Mouse (Mus musculus) large intestine, adult 2 months (tissue): ENCODE results near the gene Prkcz. TPM values are rescaled to one million over a fixed set of nuclear protein-coding genes. Genes with fewer than 3 reads are reported as not detected.
A peak's percentile ranks its signal among the peaks of the same experiment; 100 is the strongest.

Source experiments
- DNase-seq: peaks from one replicate; pipeline ENCODE4 v3.0.0-alpha.2; 2012; ENCODE audit warnings: low read depth, low spot score
- WGBS: fragments of 180-500 bp; shearing (Covaris S2); methylation state at CpG from one replicate; pipeline ENCODE4 v1.1.7; 2018; 5-methylcytosine and 5-hydroxymethylcytosine counted together
- polyA plus RNA-seq: library from polyadenylated mRNA; depleted of rRNA; stranded (reverse); fragments of >200 nt; gene quantifications from 2 replicates; pipeline ENCODE4 v1.2.3, GENCODE M21; 2012

The Prkcz gene
- polyA plus RNA-seq, 1 experiment, result 81.5 TPM

GRCm38 (mm10) chr4:155288586-155288985, 72.6 kb downstream of the Prkcz start:
- 86% methylated on average over 1 of the region's 1 CpGs for WGBS
- DNase-seq, result no peak

- WGBS, result 90% methylated on average over 11 of the region's 11 CpGs
- DNase-seq, result no peak
Measured at GRCm38 (mm10) chr4:155287713-155288112, 73.4 kb downstream of the Prkcz start.

DNA sequence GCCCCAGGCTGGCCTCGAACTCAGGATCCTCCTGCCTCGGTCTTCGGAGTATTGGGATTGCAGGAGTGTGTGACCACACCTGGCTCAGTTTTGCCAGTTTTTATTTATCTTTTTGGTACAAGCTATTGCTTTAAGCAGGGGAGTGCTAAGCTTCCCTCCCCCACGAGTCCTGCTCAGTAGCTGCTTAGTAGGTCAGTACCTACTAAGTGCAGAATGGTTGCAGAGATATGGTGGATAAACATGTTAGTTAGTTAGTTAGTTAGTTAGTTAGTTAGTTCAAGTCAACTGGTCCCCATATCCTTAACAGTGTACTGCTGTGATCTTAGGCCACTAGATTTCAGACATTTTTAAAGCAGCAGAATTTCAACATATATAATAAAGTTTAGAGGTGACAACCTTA, 75.1 kb downstream of the Prkcz start:
- DNase-seq, result no peak
- WGBS, result 89% methylated on average over 4 of the region's 4 CpGs

- 84% methylated on average over 15 of the region's 15 CpGs for WGBS
- DNase-seq, result no peak
Measured at GRCm38 (mm10) chr4:155284521-155285379, 76.4 kb downstream of the Prkcz start.

GRCm38 (mm10) chr4:155283585-155283984, 77.6 kb downstream of the Prkcz start:
- DNase-seq, result no peak
- WGBS, result 69% methylated on average over 9 of the region's 9 CpGs

DNA sequence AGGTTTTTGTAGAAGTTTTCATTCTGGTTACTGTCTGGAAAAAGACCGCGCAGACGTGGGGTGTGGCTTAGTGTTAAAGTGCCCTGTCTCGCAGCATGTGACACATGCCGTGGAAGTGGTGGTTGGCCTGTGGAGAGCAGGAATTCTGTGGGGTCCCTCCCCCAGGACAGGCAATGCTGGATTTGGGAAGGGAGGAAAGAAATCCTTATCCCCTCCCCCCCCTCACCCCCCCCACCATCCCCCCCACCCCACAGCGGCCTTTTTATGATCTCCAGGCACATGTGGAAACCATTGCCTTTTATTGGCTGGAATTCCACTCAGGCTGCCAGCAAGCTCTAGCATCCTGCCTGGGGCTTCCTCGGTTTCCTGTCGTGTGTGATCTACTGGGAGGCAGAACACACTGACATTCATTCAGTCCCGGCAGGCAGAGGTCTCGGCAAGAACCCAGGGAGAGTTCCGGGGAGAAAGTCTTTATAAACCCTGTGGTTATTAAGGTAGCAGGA, 78.1 kb downstream of the Prkcz start:
- DNase-seq, result no peak
- WGBS, result 40% methylated on average over 11 of the region's 11 CpGs

DNA sequence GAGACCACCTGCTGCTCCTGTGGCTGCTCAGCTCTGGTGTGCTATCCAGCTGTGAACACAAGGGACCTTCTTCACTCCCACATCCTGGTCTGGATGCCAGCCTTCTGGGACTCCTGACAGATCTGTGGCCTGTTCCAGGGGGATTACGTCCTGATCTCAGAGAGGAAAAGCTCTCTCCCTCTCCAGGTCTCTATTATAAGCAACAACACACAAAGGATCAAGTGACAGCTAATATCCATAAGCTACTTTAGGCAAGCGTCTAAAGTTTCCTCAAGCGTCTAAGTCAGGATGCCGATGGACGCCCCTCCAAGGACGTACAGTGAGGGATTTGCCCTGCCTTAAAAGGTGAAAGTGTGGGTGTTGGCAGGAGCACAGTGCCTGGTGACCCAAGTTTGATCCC, 78.9 kb downstream of the Prkcz start:
- no peak for DNase-seq
- 72% methylated on average over 6 of the region's 6 CpGs for WGBS

- DNase-seq, result no peak
- WGBS, result 83% methylated on average over 8 of the region's 8 CpGs
Measured at GRCm38 (mm10) chr4:155281652-155282051, 79.5 kb downstream of the Prkcz start.

DNA sequence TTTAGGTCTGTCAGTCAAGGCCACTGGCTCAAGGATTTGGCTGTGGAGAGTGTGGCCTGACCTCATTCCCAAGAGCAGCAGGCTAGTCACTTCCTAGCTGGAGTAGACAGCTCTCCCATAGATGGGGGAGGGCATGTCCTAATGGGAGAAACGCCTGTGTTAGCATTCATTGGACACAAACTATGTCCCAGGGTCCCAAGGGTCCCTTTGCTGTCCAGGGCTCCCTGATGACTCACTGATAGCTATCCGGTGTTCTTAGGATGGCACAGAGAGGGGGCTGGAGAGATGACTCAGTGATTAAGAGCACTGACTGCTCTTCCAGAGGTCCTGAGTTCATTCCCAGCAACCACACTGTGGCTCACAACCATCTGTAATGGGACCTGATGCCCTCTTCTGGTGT, 79.9 kb downstream of the Prkcz start:
- WGBS, result 73% methylated on average over 2 of the region's 2 CpGs
- no peak for DNase-seq

- DNase-seq, result peak; percentile 19
- 33% methylated on average over 1 of the region's 1 CpGs for WGBS
Measured at GRCm38 (mm10) chr4:155280768-155281121, 80.4 kb downstream of the Prkcz start.

DNA sequence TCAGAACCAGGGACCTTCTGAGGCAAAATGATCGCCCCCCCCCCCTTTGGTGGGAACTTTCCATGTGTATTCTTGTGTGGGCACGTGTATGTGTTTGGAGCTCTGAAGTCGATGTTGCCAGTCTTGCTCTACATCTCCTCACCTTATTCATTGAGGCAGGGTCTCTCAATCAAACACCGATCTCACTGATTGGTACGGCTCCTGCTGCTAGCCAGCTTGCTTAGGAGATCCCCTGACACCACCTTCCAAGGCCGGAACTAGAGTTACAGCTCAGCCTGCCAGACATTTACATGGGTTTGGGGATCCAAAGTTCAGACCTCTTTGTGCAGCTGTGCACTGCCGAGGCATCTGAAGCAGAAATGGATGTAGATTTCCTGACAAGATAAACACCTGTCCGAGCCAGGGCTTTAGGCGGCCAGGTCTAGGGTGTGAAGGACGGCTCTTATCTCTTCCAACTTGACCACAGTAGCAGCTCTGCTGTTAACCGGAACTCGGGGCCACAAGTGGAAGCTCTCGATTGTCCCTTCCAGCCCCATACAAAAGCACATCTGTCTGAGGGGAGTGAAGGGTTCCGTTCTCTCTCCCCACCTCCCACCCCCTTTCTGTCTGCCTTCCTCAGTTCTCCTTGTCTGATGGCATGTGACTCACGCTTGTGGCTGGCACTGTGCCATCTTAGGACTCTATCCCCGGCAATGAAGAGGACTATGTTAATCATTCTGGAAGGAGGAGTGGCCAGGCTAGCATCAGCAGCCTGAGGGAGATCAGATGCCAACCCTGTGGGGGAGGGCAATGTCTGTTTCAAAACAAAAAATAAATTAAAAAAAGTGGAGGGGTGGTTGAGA, 81.0 kb downstream of the Prkcz start:
- peak; percentile 46 for DNase-seq
- 22% methylated on average over 16 of the region's 16 CpGs for WGBS

DNA sequence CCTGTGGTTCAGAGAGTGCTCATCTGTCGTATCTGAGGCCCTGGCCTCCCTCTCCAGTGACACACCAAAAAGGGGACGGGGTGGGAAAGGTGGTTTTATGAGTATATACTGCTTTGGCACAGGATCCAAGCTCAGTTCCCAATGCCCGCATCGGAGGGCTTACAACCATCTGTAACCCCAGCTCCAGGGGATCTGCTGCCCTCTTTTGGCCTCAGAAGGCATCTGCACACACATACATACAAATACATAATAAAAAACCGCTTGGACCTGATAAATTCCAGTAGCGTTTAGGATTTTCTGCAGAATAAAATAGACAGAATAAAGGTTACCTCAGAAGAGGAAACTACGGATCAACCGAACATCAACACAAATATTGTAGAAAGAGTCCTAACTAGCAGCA, 82.1 kb downstream of the Prkcz start:
- DNase-seq, result no peak
- 91% methylated on average over 8 of the region's 8 CpGs for WGBS

- WGBS, result 88% methylated on average over 6 of the region's 6 CpGs
- DNase-seq, result no peak
Measured at GRCm38 (mm10) chr4:155277963-155278362, 83.2 kb downstream of the Prkcz start.

- no peak for DNase-seq
- 26% methylated on average over 3 of the region's 3 CpGs for WGBS
Measured at GRCm38 (mm10) chr4:155274851-155275250, 86.3 kb downstream of the Prkcz start.

DNA sequence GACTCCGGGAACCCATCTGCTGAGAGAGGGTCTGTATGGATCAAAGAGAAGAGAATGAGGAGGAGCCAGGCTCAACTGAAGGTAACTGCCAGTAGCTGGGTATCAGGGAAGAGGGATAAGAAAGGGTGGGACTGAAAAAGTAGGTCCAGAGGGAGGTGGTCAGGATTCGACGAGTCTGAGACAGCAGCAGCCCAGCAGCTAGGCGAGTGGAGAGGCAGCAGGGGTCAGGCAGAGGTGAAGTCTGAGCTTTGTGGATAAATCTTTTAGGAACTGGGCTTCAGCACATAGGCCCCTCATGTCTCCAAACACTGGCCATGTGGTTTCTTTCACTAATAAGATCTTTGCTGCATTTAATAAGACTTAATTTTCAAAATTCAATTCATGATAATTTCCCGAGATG, 86.7 kb downstream of the Prkcz start:
- DNase-seq, result no peak
- 67% methylated on average over 5 of the region's 5 CpGs for WGBS

DNA sequence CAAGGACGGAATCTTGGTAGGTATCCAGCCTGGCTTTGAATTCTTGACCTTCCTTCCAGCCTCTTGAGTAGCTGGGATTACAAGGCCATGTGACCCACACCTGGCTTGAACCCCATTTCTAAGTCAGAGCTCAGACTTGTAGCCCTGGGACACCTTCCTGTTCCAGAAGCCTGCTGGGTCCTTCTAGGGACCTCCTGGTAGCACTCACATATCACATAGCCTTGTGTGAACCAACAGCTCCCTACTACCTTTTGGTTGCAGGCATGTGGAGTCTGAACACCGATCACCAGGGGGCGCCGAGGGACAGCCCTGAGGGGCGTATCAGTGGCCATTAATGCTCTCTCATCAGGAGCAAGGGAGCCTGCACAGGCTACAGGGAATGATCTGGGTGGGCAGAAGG, 92.8 kb downstream of the Prkcz start:
- WGBS, result 32% methylated on average over 5 of the region's 5 CpGs
- DNase-seq, result no peak

GRCm38 (mm10) chr4:155267639-155268175, 93.5 kb downstream of the Prkcz start:
- WGBS, result 63% methylated on average over 12 of the region's 12 CpGs
- DNase-seq, result no peak

DNA sequence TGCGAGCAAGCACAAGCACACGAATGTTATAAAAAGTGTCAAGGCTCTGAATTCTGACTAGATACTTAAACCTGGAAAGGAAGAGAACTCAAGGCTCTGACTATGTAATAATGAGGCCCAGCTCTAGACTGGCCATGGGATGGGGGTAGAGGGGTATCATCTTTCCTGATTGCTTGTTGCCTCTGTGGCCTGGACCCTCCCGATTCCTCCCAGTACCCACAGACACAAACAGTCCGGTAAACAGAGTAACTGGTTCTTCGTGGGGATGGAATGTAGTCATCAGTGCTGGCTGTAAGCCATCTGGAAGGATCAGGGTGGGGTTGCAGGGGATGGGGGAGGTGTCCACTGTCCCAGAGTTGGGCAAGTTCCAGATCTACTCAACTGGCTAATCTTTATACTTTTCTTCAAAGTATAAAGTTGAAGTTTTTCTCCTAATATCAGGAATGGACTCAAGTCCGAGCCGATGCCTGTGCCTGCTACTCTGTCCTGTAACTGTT, 94.1 kb downstream of the Prkcz start:
- DNase-seq, result no peak
- WGBS, result 54% methylated on average over 7 of the region's 7 CpGs

GRCm38 (mm10) chr4:155264521-155265321, 96.4 kb downstream of the Prkcz start:
- no peak for DNase-seq
- WGBS, result 86% methylated on average over 3 of the region's 3 CpGs
